Mouse (Mus musculus): Measurements from ENCODE around the gene Cog4.
"Not testable (repeated sequence)": the region's sequence is repeated elsewhere in the genome, so short reads cannot be mapped to it uniquely, and the experiment has no call there.

The Cog4 gene

DNA sequence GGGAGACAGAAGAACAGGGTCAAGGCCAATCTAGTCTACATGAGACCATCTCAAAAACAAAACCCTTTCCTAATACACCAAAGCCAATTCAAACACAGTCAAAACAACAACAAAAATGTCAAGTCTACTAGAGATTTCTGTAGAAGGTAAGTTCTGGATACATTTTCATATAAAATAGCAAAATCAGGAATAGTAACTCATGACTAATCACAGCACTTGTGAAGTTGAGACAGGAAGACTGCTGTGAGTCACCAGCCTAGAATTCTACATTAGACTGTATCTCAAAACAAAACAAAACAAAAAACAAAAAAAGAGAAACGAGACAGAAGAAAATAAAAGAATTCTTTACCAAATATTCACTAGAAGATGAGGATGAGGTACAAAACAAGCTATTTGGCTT lies 21.5 kb upstream of the Cog4 start:
- DNase-seq (ENCODE audit: inconsistent age in 2 of 2, low spot score in 1 of 2), result peak in 1 of 2 experiments; percentile 75

DNA sequence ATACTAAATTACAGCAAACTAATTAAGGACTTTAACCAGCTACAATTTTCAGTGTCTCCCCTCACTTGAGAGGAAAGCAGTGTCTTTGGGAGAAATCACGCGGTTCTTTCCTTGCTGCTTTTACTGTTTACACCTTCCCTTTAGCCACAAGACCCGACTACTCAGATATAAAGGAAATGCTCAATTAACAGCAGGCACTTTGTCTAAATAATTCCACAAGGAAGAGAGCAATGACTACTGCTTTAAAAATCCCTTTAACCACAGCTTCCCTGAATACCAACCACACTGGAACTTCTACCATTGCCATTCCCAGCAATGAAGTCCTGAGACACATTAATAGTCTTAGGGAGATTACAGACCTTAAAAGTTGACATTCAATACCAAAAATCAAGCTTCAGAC lies 17.9 kb upstream of the Cog4 start:
- no peak for DNase-seq (ENCODE audit: inconsistent age in 2 of 2, low spot score in 1 of 2)

- DNase-seq (ENCODE audit: inconsistent age in 2 of 2, low spot score in 1 of 2), result peak in 1 of 2 experiments; percentile 28
Measured at GRCm38 (mm10) chr8:110831956-110832355, 14.4 kb upstream of the Cog4 start.

DNA sequence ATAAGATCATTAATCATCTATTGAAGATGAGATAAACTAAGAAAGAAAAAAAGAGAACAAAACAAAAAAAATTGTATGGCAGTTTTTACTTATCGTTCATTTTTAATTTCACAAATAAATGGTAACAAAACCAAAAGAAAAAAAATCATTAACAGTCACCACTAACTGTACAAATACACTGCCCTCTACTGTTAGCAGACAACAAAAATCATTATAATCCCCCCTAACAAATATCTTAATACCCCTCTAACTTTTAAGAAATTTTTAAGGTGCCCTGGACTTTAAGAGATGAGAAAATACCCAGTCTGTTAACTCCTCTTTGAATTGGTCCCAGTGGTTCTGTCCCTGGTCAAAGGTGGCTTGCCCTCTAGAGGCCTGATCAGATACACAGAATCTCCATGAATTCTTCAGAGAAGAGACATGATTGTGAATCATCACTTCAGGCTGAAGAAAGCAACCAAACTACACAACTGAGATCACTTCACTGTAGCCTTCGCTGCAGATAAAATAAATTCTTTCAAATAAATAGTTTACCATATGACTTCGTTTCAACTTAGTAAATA lies 4.3 kb upstream of the Cog4 start:
- no peak for DNase-seq (ENCODE audit: inconsistent age in 2 of 2, low spot score in 1 of 2)

GRCm38 (mm10) chr8:110843207-110843606 lies 3.2 kb upstream of the Cog4 start:
- DNase-seq (ENCODE audit: inconsistent age in 2 of 2, low spot score in 1 of 2), result no peak

DNA sequence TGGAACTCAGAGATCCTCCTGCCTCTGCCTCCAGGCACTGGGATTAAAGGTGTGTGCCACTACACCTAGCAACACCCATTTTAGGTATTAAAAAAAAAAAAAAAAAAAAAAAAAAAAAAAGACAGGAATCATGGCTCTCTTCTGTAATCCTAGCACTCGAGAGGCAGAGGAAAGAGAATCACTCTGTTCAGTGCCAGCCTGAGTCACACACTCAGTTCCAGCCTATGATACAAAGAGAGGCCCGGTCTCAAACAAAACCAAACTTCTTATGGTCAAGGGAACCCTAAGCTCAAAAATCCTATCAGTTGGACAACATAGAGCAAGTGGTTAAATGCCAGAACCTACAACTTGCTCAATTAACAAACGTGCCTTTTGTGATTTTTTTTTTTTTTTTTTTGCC lies 1.5 kb upstream of the Cog4 start:
- no peak for DNase-seq (ENCODE audit: inconsistent age in 2 of 2, low spot score in 1 of 2)

DNA sequence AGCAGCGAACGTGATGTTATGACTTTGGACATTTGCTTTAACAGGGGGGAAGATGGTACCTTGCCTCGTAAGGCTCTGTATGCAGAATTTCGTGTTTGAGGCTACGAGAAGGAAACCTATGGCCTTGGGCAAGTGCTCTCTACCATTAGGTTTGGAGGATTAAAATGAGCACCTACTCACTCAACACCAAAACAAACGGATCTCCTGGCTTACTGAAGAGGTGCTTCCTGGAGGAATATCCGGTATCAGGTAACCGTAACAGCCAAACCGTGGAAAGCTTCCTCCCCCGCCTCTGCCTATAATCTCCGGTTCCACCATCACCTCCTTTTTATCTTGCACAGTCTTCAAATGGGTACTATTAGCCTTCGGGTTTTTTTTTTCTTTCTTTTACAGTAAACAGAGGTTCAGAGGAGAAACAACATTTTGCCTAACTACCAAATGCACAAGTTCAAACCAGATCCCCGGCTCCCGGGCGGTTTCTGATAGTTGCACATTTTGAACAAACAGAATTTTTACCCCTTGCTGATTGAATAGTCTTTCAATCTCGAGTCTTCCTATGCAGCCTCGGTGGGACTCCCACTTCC lies 487 bp upstream of the Cog4 start:
- DNase-seq (ENCODE audit: inconsistent age in 2 of 2, low spot score in 1 of 2), result peak; percentile 13 to 70

DNA sequence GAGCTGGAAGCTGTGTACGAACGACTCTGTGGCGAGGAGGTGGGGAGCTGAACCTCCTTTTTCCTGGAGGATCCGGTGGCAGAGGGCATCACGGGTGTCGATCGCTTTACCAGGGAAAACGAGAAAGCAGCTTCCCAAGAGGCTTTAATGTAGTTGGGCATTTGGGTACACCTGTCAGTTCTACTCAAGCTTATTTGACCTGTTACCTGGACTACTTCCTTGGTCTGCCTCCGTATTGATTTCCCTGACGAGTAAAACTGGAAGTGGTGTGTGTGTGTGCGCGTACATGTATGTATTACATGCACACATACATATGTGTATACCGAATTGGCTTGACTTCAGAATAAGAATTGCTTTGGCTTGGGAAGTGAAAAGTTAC lies 760 bp downstream of the Cog4 start:
- DNase-seq (ENCODE audit: inconsistent age in 2 of 2, low spot score in 1 of 2), result no peak

- DNase-seq (ENCODE audit: inconsistent age in 2 of 2, low spot score in 1 of 2), result peak in 1 of 2 experiments; percentile 45
Measured at GRCm38 (mm10) chr8:110847645-110848495, 1.5 kb downstream of the Cog4 start.

DNA sequence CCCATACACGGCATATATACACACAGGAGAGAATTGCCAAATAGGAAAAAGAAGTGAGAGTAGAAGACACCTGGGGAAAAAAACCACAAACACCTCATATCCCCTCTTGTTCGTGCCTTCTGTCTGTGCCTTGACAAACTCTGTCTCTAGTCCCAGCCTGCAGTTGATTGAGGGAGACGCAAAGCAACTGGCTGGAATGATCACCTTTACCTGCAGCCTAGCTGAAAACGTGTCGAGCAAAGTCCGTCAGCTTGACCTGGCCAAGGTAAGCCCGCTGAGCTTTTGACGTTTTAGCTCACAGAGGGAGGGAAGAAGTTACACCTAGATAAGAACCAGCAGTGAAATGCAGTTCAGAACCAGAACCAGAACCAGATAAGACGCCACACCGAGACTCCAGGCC lies 4.8 kb downstream of the Cog4 start:
- no peak for DNase-seq (ENCODE audit: inconsistent age in 2 of 2, low spot score in 1 of 2)

DNA sequence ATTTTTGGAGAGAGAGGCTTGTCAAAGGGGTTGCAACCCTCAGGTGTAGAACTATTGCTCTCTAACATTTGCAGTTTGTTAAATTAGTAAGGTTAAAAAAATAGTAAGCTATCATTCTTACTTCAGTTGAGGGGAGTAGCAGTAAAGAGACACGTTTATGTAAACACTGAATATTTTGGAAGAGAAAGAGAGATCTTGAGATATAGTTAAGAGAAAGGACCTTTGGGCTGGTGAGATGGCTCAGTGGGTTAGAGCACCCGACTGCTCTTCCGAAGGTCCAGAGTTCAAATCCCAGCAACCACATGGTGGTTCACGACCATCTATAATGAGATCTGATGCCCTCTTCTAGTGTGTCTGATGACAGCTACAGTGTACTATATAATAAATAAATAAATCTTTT lies 9.7 kb downstream of the Cog4 start:
- not testable (repeated sequence) for DNase-seq (ENCODE audit: inconsistent age in 2 of 2, low spot score in 1 of 2)

DNA sequence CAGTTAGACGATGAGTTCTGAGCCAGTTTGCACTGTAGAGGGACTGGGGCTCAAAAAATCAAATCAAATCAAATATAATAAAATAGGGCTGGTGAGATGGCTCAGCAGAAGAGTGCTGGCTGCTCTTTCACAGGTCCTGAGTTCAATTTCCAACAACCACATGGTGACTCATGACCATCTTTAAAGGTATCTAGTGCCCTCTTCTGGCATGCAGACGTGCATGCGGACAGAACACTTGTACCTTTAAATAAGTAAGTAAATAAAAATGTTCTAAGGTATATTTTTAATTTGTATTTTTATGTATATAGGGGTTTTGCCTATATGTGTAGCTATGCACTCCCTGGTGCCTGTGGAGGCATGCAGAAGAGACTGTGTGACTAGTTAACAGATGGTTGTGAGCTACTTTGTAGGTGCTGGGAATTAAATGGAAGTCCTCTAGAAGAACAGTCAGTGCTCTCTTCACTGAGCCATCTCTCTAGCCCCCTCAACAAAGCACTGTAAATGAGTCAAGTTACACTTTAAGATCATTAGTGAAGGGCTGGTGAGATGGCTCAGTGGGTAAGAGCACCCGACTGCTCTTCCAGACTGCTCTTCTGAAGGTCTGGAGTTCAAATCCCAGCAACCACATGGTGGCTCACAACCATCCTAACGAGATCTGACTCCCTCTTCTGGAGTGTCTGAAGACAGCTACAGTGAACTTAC lies 10.5 kb downstream of the Cog4 start:
- peak in 1 of 2 experiments; percentile 51 for DNase-seq (ENCODE audit: inconsistent age in 2 of 2, low spot score in 1 of 2)

- peak in 1 of 2 experiments; percentile 50 for DNase-seq (ENCODE audit: inconsistent age in 2 of 2, low spot score in 1 of 2)
Measured at GRCm38 (mm10) chr8:110859651-110860501, 13.5 kb downstream of the Cog4 start.

DNA sequence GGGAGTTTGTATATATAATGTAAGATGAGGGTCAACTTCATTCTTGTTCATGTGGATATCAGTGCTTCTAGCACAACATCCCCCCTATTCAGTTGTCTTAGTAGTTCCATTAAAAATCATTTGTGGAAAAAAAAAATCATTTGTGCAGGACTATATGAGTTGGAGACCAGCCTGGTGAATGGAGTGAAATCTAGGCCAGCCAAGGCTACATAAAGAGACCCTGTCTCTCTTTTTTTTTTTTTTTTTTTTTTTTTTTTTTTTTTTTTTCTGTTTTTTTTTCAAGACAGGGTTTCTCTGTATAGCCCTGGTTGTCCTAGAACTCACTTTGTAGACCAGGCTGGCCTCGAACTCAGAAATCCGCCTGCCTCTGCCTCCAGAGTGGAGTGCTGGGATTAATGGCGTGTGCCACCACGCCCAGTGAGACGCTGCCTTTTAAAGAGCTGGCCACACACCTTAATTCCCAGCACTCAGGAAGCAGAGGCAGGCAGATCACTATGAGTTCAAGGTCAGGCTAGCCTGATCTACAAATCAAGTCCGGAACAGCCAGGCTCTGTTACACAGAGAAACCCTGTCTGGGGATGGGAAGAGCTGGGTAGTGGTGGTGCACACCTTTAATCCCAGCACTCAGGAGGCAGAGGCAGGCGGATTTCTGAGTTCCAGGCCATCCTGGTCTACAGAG lies 15.1 kb downstream of the Cog4 start:
- DNase-seq (ENCODE audit: inconsistent age in 2 of 2, low spot score in 1 of 2), result not testable (repeated sequence)

DNA sequence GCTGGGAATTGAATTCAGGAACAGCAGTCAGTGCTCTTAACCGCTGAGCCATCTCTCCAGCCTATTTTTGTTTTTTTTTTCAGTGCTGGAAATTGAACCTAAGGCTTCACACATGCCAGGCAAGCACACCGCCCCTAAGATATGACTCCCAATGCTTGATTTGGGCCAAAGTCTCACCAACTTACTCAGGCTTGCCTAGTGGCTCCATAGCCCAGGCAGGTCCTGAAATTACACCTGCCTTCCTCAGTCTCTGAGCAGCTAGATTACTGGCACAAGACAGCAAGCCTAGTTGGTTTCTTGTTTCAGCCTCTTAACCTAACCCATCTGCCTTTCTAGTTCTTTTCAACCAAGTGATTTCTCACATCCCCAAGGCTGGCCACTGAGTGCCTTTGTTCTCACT lies 24.1 kb downstream of the Cog4 start:
- no peak for DNase-seq (ENCODE audit: inconsistent age in 2 of 2, low spot score in 1 of 2)

DNA sequence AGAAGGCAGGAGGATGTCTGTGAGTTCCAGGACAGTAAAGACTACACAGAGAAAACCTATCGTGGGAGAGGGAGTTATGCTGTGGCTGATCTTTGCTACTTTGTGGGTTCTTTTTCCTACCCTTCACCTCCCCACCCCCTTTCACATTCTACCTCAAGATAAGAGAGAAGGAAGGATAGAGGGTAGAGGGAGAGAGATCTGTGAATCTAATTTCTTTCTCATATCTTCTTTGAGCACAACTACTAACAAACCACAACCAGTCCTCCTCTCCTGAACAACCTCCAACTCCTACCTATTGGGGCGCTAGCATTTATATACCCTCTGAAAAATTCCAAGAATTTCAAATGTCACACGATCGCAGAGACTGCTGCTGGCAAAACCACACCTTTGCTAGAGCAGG lies 31.5 kb downstream of the Cog4 start:
- DNase-seq (ENCODE audit: inconsistent age in 2 of 2, low spot score in 1 of 2), result no peak

- no peak for DNase-seq (ENCODE audit: inconsistent age in 2 of 2, low spot score in 1 of 2)
Measured at GRCm38 (mm10) chr8:110881741-110882310, 35.4 kb downstream of the Cog4 start.

DNA sequence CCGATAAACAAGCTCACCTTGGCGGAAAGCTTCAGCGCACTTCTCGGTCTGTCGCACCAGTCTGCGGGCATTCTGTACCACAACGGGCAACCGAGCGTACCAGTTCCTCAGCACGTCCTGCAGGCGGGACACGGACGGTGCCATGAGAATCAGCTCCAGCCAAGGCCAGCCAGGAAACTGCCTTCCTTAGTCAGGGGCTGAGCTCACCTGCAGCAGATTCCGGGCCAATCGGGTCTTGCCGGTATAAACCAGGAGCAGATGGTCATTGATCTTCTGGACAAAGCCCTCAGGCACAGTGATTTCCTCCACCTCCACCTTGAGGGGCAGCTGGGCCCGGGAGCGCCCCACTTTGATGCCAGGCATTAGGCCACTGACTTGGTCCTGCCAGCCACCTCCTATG lies 37.4 kb downstream of the Cog4 start:
- DNase-seq (ENCODE audit: inconsistent age in 2 of 2, low spot score in 1 of 2), result no peak

DNA sequence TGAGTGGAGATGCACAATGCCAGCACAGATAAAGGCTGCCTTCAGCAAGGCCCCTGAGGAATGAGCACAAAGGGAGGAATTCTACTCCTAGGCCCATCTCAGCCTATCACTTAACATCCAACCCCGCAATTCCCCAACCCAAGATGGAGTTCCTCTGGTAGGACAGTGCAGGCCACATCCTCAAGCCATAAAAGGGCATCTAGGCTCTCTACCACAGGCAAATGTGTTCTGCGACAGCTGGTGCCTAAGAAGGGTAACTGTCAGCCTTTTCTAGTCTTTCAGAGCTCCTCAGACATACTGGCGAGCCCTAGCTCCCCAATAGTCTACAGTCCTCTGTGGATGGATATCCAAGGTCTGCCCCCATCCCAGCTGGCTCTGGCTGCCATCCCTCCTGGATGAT lies 40.2 kb downstream of the Cog4 start:
- no peak for DNase-seq (ENCODE audit: inconsistent age in 2 of 2, low spot score in 1 of 2)

DNA sequence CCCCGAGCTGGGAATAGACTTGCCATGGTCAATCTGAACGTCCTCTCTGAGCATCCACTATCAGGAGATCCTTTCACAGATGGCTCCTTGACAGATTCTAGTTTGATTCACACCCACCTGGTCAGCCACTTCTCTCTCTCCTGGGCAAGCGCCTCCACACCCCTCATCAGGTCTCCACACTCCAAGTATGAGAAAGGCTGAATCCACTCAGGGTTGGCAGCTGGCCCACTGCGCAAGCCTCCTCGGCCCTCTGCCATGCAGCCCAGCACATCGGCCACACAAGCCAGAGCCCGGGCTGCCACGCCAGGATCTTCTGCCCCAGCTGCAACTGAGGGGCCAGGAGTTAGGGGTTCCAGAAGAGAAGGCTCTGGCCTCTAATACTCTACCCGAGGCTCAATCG lies 41.2 kb downstream of the Cog4 start:
- peak in 1 of 2 experiments; percentile 60 for DNase-seq (ENCODE audit: inconsistent age in 2 of 2, low spot score in 1 of 2)

Data from adrenal gland, adult (tissue).